Mouse (Mus musculus) MEL (cell line): Measurements from ENCODE around the gene Gdf1. TPM values are rescaled to one million over a fixed set of nuclear protein-coding genes. Genes with fewer than 3 reads are reported as not detected.

Experiments
- DNase-seq: peaks from one replicate; pipeline ENCODE4 v3.0.0; 2011; ENCODE audit warnings: low read depth, low spot score
- H3K27ac ChIP-seq: 2 replicates; pipeline ENCODE4 v1.5.1; 2012; ENCODE audit warnings: low read depth, mild to moderate bottlenecking, control low read depth, low read length, moderate library complexity; ENCODE audit not compliant: control insufficient read depth
- H3K27me3 ChIP-seq, 2 experiments: fragments of 150-350 bp in 1 of 2; sonication (generic) in 1 of 2; 2 replicates each; pipeline ENCODE4 v1.6.1; 2012; ENCODE audit warnings: low read length in 2 of 2, mild to moderate bottlenecking in 2 of 2, improper control_type of control experiment in 1 of 2, moderate library complexity in 1 of 2; ENCODE audit not compliant: insufficient read depth in 2 of 2, control insufficient read depth in 1 of 2
- H3K36me3 ChIP-seq, 2 experiments: 2 replicates each; pipeline ENCODE4 v1.6.1; 2012 to 2014; ENCODE audit warnings: low read length in 2 of 2, improper control_type of control experiment in 1 of 2, inconsistent platforms in 1 of 2, mild to moderate bottlenecking in 1 of 2; ENCODE audit not compliant: insufficient read depth in 2 of 2, control insufficient read depth in 1 of 2
- H3K4me1 ChIP-seq, 2 experiments: fragments of 150-350 bp in 1 of 2; sonication (generic) in 1 of 2; 2 replicates each; pipeline ENCODE4 v1.6.1; 2012; ENCODE audit warnings: low read length in 2 of 2, improper control_type of control experiment in 1 of 2, mild to moderate bottlenecking in 1 of 2; ENCODE audit not compliant: insufficient read depth in 2 of 2, control insufficient read depth in 1 of 2
- H3K4me3 ChIP-seq, 2 experiments: fragments of 150-350 bp in 1 of 2; sonication (generic) in 1 of 2; 2 replicates each; pipeline ENCODE4 v1.5.1; 2012; ENCODE audit warnings: low read depth in 2 of 2, low read length in 2 of 2, mild to moderate bottlenecking in 2 of 2, moderate library complexity in 2 of 2, control low read depth in 1 of 2, improper control_type of control experiment in 1 of 2; ENCODE audit not compliant: control insufficient read depth in 1 of 2, insufficient read depth in 1 of 2
- H3K79me2 ChIP-seq: 2 replicates; pipeline ENCODE4 v1.6.1; 2012; ENCODE audit warnings: mild to moderate bottlenecking, low read length, moderate library complexity; ENCODE audit not compliant: control insufficient read depth, poor library complexity, insufficient read depth
- H3K9ac ChIP-seq: 2 replicates; pipeline ENCODE4 v1.6.1; 2012; ENCODE audit warnings: low read depth, mild to moderate bottlenecking, control low read depth, low read length, moderate library complexity; ENCODE audit not compliant: control insufficient read depth, poor library complexity, severe bottlenecking
- H3K9me3 ChIP-seq: fragments of 150-350 bp; sonication (generic); replicated peaks from 2 replicates; pipeline ENCODE4 v1.6.1; 2012; ENCODE audit warnings: mild to moderate bottlenecking, low read length, improper control_type of control experiment, moderate library complexity; ENCODE audit not compliant: insufficient read depth
- BHLHE40 ChIP-seq: IDR thresholded peaks from 2 replicates; pipeline ENCODE4 v1.6.1; 2012; ENCODE audit warnings: low read depth, mild to moderate bottlenecking, inconsistent platforms, low read length, improper control_type of control experiment, borderline replicate concordance
- CHD1 ChIP-seq: IDR thresholded peaks from 2 replicates; pipeline ENCODE4 v1.6.1; 2012; ENCODE audit warnings: low read depth, mild to moderate bottlenecking, inconsistent platforms, low read length, improper control_type of control experiment
- CHD2 ChIP-seq: IDR thresholded peaks from 2 replicates; pipeline ENCODE4 v1.6.1; 2011; ENCODE audit warnings: low read length, improper control_type of control experiment
- CTCF ChIP-seq, 3 experiments: IDR thresholded peaks in 2 of 3; conservative IDR thresholded peaks in 1 of 3; 2 replicates each; pipeline ENCODE4 v1.5.1; 2011 to 2012; ENCODE audit warnings: low read length in 3 of 3, low read depth in 2 of 3, mild to moderate bottlenecking in 2 of 3, improper control_type of control experiment in 1 of 3, inconsistent platforms in 1 of 3, mixed read lengths in 1 of 3, moderate library complexity in 1 of 3; ENCODE audit not compliant: control insufficient read depth in 1 of 3, insufficient read depth in 1 of 3, poor library complexity in 1 of 3, severe bottlenecking in 1 of 3
- E2F4 ChIP-seq: IDR thresholded peaks from 2 replicates; pipeline ENCODE4 v1.6.1; 2011; ENCODE audit warnings: low read depth, low read length, improper control_type of control experiment, borderline replicate concordance
- ELF1 ChIP-seq: IDR thresholded peaks from 2 replicates; pipeline ENCODE4 v1.6.1; 2014; ENCODE audit warnings: low read depth, mild to moderate bottlenecking, inconsistent platforms, low read length, improper control_type of control experiment, moderate library complexity
- ETS1 ChIP-seq: IDR thresholded peaks from 2 replicates; pipeline ENCODE4 v1.6.1; 2012; ENCODE audit warnings: low read depth, mild to moderate bottlenecking, inconsistent platforms, low read length, improper control_type of control experiment, moderate library complexity
- HCFC1 ChIP-seq: IDR thresholded peaks from 2 replicates; pipeline ENCODE4 v1.6.1; 2012; ENCODE audit warnings: low read depth, mild to moderate bottlenecking, inconsistent platforms, low read length, improper control_type of control experiment, moderate library complexity
- MAFK ChIP-seq: IDR thresholded peaks from 2 replicates; pipeline ENCODE4 v1.6.1; 2011; ENCODE audit warnings: low read depth, mild to moderate bottlenecking, low read length, improper control_type of control experiment, borderline replicate concordance
- MAZ ChIP-seq: IDR thresholded peaks from 2 replicates; pipeline ENCODE4 v1.6.1; 2012; ENCODE audit warnings: low read depth, mild to moderate bottlenecking, inconsistent platforms, low read length, improper control_type of control experiment
- MEF2A ChIP-seq: IDR thresholded peaks from 2 replicates; pipeline ENCODE4 v1.6.1; 2014; ENCODE audit warnings: low read depth, mild to moderate bottlenecking, inconsistent platforms, low read length, improper control_type of control experiment; ENCODE audit not compliant: poor library complexity, insufficient replicate concordance, severe bottlenecking; ENCODE audit errors: extremely low read depth
- MXI1 ChIP-seq: IDR thresholded peaks from 2 replicates; pipeline ENCODE4 v1.6.1; 2011; ENCODE audit warnings: mild to moderate bottlenecking, low read depth, low read length, improper control_type of control experiment
- MYC ChIP-seq: IDR thresholded peaks from 2 replicates; pipeline ENCODE4 v1.6.1; 2011; ENCODE audit warnings: low read depth, mild to moderate bottlenecking, low read length, improper control_type of control experiment, moderate library complexity
- NELFE ChIP-seq: IDR thresholded peaks from 2 replicates; pipeline ENCODE4 v1.6.1; 2011; ENCODE audit warnings: low read depth, low read length, improper control_type of control experiment
- NRF1 ChIP-seq: IDR thresholded peaks from 2 replicates; pipeline ENCODE4 v1.6.1; 2014; ENCODE audit warnings: low read depth, mild to moderate bottlenecking, inconsistent platforms, low read length, improper control_type of control experiment, moderate library complexity; ENCODE audit not compliant: poor library complexity, insufficient read depth, severe bottlenecking
- POLR2A ChIP-seq, 2 experiments: IDR thresholded peaks; 2 replicates each; pipeline ENCODE4 v1.6.1; 2011 to 2012; ENCODE audit warnings: low read length in 2 of 2, mild to moderate bottlenecking in 2 of 2, control low read depth in 1 of 2, improper control_type of control experiment in 1 of 2, low read depth in 1 of 2, moderate library complexity in 1 of 2; ENCODE audit not compliant: control insufficient read depth in 1 of 2, insufficient read depth in 1 of 2, poor library complexity in 1 of 2
- POLR2AphosphoS2 ChIP-seq: IDR thresholded peaks from 2 replicates; pipeline ENCODE4 v1.6.1; 2011; ENCODE audit warnings: low read length, improper control_type of control experiment
- POLR2AphosphoS5 ChIP-seq: IDR thresholded peaks from 2 replicates; pipeline ENCODE4 v1.6.1; 2012; ENCODE audit warnings: low read depth, borderline replicate concordance, mild to moderate bottlenecking, inconsistent platforms, low read length, moderate library complexity, mixed read lengths
- RAD21 ChIP-seq: IDR thresholded peaks from 2 replicates; pipeline ENCODE4 v1.6.1; 2011; ENCODE audit warnings: mild to moderate bottlenecking, low read depth, low read length, improper control_type of control experiment
- RCOR1 ChIP-seq: IDR thresholded peaks from 2 replicates; pipeline ENCODE4 v1.6.1; 2012; ENCODE audit warnings: low read depth, mild to moderate bottlenecking, inconsistent platforms, low read length, improper control_type of control experiment
- SIN3A ChIP-seq: IDR thresholded peaks from 2 replicates; pipeline ENCODE4 v1.6.1; 2012; ENCODE audit warnings: low read length, improper control_type of control experiment, inconsistent platforms
- SMC3 ChIP-seq: IDR thresholded peaks from 2 replicates; pipeline ENCODE4 v1.6.1; 2011; ENCODE audit warnings: low read depth, low read length, improper control_type of control experiment
- TCF12 ChIP-seq: IDR thresholded peaks from 2 replicates; pipeline ENCODE4 v1.6.1; 2014; ENCODE audit warnings: low read depth, mild to moderate bottlenecking, inconsistent platforms, low read length, improper control_type of control experiment, moderate library complexity
- UBTF ChIP-seq: IDR thresholded peaks from 2 replicates; pipeline ENCODE4 v1.6.1; 2012; ENCODE audit warnings: low read depth, mild to moderate bottlenecking, inconsistent platforms, low read length, improper control_type of control experiment, moderate library complexity, borderline replicate concordance; ENCODE audit not compliant: insufficient read depth
- USF1 ChIP-seq: IDR thresholded peaks from 2 replicates; pipeline ENCODE4 v1.6.1; 2014; ENCODE audit warnings: low read depth, mild to moderate bottlenecking, inconsistent platforms, low read length, improper control_type of control experiment, moderate library complexity
- USF2 ChIP-seq, 2 experiments: IDR thresholded peaks; 2 replicates each; pipeline ENCODE4 v1.6.1; 2011 to 2012; ENCODE audit warnings: improper control_type of control experiment in 2 of 2, low read length in 2 of 2, borderline replicate concordance in 1 of 2, inconsistent platforms in 1 of 2, low read depth in 1 of 2, mild to moderate bottlenecking in 1 of 2; ENCODE audit not compliant: insufficient read depth in 1 of 2
- ZMIZ1 ChIP-seq: IDR thresholded peaks from 2 replicates; pipeline ENCODE4 v1.6.1; 2012; ENCODE audit warnings: low read depth, mild to moderate bottlenecking, inconsistent platforms, low read length, improper control_type of control experiment, moderate library complexity
- polyA plus RNA-seq, 2 experiments: library from polyadenylated mRNA; stranded (reverse) in 1 of 2; unstranded in 1 of 2; fragments of >175 nt in 1 of 2; fragments of >200 nt in 1 of 2; gene quantifications; 2 replicates each; pipeline versions ENCODE4 v1.2.1 to v1.2.4; 2012; ENCODE audit warnings: low replicate concordance in 2 of 2, low read depth in 1 of 2; ENCODE audit not compliant: insufficient read length in 2 of 2, insufficient read depth in 1 of 2, missing spikeins in 1 of 2
- total RNA-seq: library from RNA; depleted of rRNA; stranded (reverse); fragments of 300-350 nt; gene quantifications from 2 replicates; pipeline ENCODE4 v1.2.3, GENCODE M21; 2012

Gene Gdf1
- total and polyA plus RNA-seq, 3 experiments: 1.9 to 2.6 TPM; not detected in 1

DNA sequence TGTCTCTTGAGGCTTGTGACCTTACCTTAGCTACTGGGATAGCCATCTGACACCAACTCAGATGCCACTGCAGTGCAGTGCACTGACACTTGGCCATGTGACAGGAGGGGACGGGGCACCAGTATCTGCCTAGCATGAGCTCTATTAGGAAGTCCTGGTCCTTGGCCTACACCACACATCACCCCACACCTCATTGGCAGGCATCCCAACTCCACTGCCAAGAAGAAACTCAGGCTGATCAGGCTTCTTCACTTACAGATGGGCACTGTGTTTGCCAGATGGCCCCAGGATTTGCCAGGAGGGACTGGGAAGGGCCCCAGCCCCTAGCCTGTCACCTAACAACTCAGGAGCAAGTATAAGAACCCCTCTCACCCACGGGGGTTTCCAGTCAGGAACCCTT, 16.2 kb upstream of the Gdf1 start:
- Histone ChIP-seq H3K36me3 (peaks cover 0 to 3% of the 10 kb centered on the region in 2 experiments; a peak in 1 of 4 replicates), H3K9ac (no peak overlapping the region), H3K4me3 (no peak overlapping the region), H3K27ac (no peak overlapping the region), H3K4me1 (peaks cover 2 to 6% of the 10 kb centered on the region in 2 experiments; a peak in 3 of 4 replicates), H3K9me3 (no peaks in the 10 kb centered on the region), H3K27me3 (no peaks in the 10 kb centered on the region), H3K79me2 (peaks cover 1% of the 10 kb centered on the region; the same call in 1 of the 2 replicates)
- no peak for TF ChIP-seq CHD1
- no peak for TF ChIP-seq POLR2AphosphoS5
- peak; percentile 48; the same call in 1 of the 2 replicates for TF ChIP-seq MXI1
- TF ChIP-seq MYC: no peak
- TF ChIP-seq NELFE: no peak
- no peak for TF ChIP-seq RCOR1
- no peak for TF ChIP-seq BHLHE40
- peak; percentile 35 for DNase-seq

DNA sequence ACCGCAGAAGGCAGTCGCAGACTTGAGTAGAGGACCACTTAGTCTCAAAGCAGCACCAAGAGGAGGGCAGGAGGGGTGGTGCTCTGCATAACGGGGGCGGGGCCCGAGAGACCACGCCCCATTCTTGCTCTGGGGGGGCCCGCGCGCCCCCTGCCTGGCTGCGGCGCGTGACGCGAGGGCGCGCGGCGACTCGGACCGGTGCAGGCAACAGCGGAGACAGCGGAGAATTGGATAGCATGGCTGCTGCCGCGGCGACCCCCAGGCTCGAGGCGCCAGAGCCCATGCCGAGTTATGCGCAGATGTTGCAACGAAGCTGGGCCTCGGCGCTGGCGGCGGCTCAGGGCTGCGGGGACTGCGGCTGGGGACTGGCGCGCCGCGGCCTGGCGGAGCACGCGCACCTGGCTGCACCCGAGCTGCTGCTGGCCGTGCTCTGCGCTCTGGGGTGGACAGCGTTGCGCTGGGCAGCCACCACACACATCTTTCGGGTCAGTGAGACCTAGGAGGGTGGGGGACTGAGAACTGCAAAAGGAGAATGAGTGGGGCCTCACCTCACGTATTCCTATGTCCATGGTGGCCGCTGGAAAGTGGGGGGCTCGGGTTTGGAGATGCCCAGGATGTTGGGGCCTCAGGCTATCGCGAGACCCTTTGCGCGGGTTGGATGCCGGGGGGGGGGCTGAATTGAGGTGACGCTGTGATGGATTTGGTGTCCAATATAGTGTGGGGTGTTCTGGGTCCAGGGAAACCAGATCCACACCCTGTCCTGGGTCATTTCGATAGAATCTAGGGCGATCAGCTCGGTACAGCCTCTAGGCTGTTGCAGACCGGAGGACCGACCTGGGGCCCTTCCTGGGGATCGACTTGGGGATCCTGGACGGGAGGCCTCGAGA, 13.8 kb upstream of the Gdf1 start, which contains the start of gene Cers1:
TSS of gene Cers1 (plus strand) at position 152 of the 887 bp plus-strand sequence.
- Histone ChIP-seq H3K27me3 (no peaks in the 10 kb centered on the region), H3K9ac (peak within 1 kb of the TSS; percentile 81), H3K9me3 (no peaks in the 10 kb centered on the region), H3K36me3 (no peaks in the 10 kb centered on the region; a peak in 1 of 4 replicates), H3K27ac (no peak within 1 kb of the TSS), H3K4me3 (peak within 1 kb of the TSS; percentile 80 to 99), H3K4me1 (peaks cover 2 to 6% of the 10 kb centered on the region in 2 experiments; a peak in 3 of 4 replicates), H3K79me2 (peaks cover 1% of the 10 kb centered on the region; the same call in 1 of the 2 replicates)
- DNase-seq: peak; percentile 80
- TF ChIP-seq POLR2A (IDR thresholded peaks at IDR 0.05; ENCODE audit: control insufficient read depth in 1 of 2, insufficient read depth in 1 of 2, low read depth in 1 of 2, low read length in 2 of 2, poor library complexity in 1 of 2): peak in 1 of 2 experiments; percentile 53; a peak in 1 of 4 replicates
- TF ChIP-seq ETS1: 0 out of 2 replicates have a peak, but pooled peaks have one; percentile 8
- TF ChIP-seq USF2 (IDR thresholded peaks at IDR 0.05; ENCODE audit: borderline replicate concordance in 1 of 2, insufficient read depth in 1 of 2, low read depth in 1 of 2, low read length in 2 of 2): no peak
- TF ChIP-seq ZMIZ1: 0 out of 2 replicates have a peak, but pooled peaks have one; percentile 28
- TF ChIP-seq ELF1: 0 out of 2 replicates have a peak, but pooled peaks have one; percentile 12
- TF ChIP-seq MAFK: no peak
- TF ChIP-seq TCF12: no peak
- no peak for TF ChIP-seq MAZ
- no peak for TF ChIP-seq E2F4
- peak; percentile 74 for TF ChIP-seq USF1
- TF ChIP-seq MXI1: peak; percentile 77; the same call in 1 of the 2 replicates
- no peak for TF ChIP-seq MEF2A
- peak; percentile 63; the same call in 1 of the 2 replicates for TF ChIP-seq SIN3A
- peak; percentile 55; the same call in 1 of the 2 replicates for TF ChIP-seq NRF1
- 0 out of 2 replicates have a peak, but pooled peaks have one; percentile 9 for TF ChIP-seq SMC3
- TF ChIP-seq CHD2: peak; percentile 84
- TF ChIP-seq HCFC1: peak; percentile 15; the same call in 1 of the 2 replicates
- peak; percentile 65 for TF ChIP-seq NELFE
- no peak for TF ChIP-seq POLR2AphosphoS5
- no peak for TF ChIP-seq CTCF (IDR thresholded peaks at IDR 0.05 in 2 of 3, conservative IDR thresholded peaks at IDR 0.05 in 1 of 3; ENCODE audit: control insufficient read depth in 1 of 3, insufficient read depth in 1 of 3, low read depth in 2 of 3, low read length in 3 of 3, poor library complexity in 1 of 3, severe bottlenecking in 1 of 3)
- TF ChIP-seq RAD21: no peak
- TF ChIP-seq POLR2AphosphoS2: no peak
- no peak for TF ChIP-seq CHD1
- TF ChIP-seq UBTF: peak; percentile 77; the same call in 1 of the 2 replicates
